Mouse (Mus musculus) kidney, adult 8-10 months (tissue): ENCODE data around the gene Sgo2a.
"Not testable (repeated sequence)": the region's sequence is repeated elsewhere in the genome, so short reads cannot be mapped to it uniquely, and the experiment has no call there.

Source experiments
- DNase-seq, 2 experiments: peaks; one replicate each; pipeline ENCODE4 v3.0.0; 2022

The Sgo2a gene

GRCm38 (mm10) chr1:57995432-57996132 lies at the start of gene Sgo2a:
TSS of gene Sgo2a (plus strand) at chr1:57995971.
- DNase-seq: peak; percentile 88 to 90

GRCm38 (mm10) chr1:57947552-57948347 lies 48.0 kb upstream of the Sgo2a start:
- DNase-seq: no peak

GRCm38 (mm10) chr1:57949195-57949594 lies 46.6 kb upstream of the Sgo2a start:
- no peak for DNase-seq

GRCm38 (mm10) chr1:57949716-57950115 lies 46.1 kb upstream of the Sgo2a start:
- DNase-seq: no peak

- DNase-seq: no peak
These were observed 43.3 kb upstream of the Sgo2a start for GRCm38 (mm10) chr1:57952509-57952908.

GRCm38 (mm10) chr1:57953586-57954375 lies 42.0 kb upstream of the Sgo2a start:
- DNase-seq: no peak

GRCm38 (mm10) chr1:57954376-57954765 lies 41.4 kb upstream of the Sgo2a start:
- DNase-seq: no peak

- no peak for DNase-seq
These were observed 40.0 kb upstream of the Sgo2a start for GRCm38 (mm10) chr1:57955774-57956173.

- DNase-seq: peak; percentile 94 to 97
These were observed 26.2 kb upstream of the Sgo2a start for GRCm38 (mm10) chr1:57969327-57970271.

GRCm38 (mm10) chr1:57971588-57971987 lies 24.2 kb upstream of the Sgo2a start:
- DNase-seq: no peak

GRCm38 (mm10) chr1:57976860-57977259 lies 18.9 kb upstream of the Sgo2a start:
- no peak for DNase-seq

GRCm38 (mm10) chr1:57989052-57989600 lies 6.6 kb upstream of the Sgo2a start:
- DNase-seq: no peak

- DNase-seq: no peak
These were observed 4.5 kb upstream of the Sgo2a start for GRCm38 (mm10) chr1:57991277-57991676.

GRCm38 (mm10) chr1:57996133-57996615 lies 403 bp downstream of the Sgo2a start:
- no peak for DNase-seq

- no peak for DNase-seq
These were observed 2.4 kb downstream of the Sgo2a start for GRCm38 (mm10) chr1:57998146-57998545.

GRCm38 (mm10) chr1:58006388-58006787 lies 10.6 kb downstream of the Sgo2a start:
- not testable (repeated sequence) for DNase-seq

- no peak for DNase-seq
These were observed 23.1 kb downstream of the Sgo2a start, which contains the start of gene Kctd18 for GRCm38 (mm10) chr1:58018856-58019255. TSS of gene Kctd18 (minus strand) at chr1:58018956.

- DNase-seq: no peak
These were observed 31.9 kb downstream of the Sgo2a start for GRCm38 (mm10) chr1:58027707-58028106.

- peak; percentile 26 to 33 for DNase-seq
These were observed 33.9 kb downstream of the Sgo2a start, which contains the start of gene Aox1 for GRCm38 (mm10) chr1:58029636-58030117. TSS of gene Aox1 (plus strand) at chr1:58029931.

GRCm38 (mm10) chr1:58030156-58030871 lies 34.5 kb downstream of the Sgo2a start:
- DNase-seq: peak; percentile 15 to 21
